Mouse (Mus musculus): Measurements from ENCODE around the gene Gm6614. TPM values are rescaled to one million over a fixed set of nuclear protein-coding genes. Genes with fewer than 3 reads are reported as not detected.
"Not testable (repeated sequence)": the region's sequence is repeated elsewhere in the genome, so short reads cannot be mapped to it uniquely, and the experiment has no call there.

The Gm6614 gene
- total RNA-seq (2014; rRNA removed) (0.09 TPM in 1 of 2 replicates, not detected in the other), polyA plus RNA-seq (2012; rRNA removed) (not detected in 2 replicates)

DNA sequence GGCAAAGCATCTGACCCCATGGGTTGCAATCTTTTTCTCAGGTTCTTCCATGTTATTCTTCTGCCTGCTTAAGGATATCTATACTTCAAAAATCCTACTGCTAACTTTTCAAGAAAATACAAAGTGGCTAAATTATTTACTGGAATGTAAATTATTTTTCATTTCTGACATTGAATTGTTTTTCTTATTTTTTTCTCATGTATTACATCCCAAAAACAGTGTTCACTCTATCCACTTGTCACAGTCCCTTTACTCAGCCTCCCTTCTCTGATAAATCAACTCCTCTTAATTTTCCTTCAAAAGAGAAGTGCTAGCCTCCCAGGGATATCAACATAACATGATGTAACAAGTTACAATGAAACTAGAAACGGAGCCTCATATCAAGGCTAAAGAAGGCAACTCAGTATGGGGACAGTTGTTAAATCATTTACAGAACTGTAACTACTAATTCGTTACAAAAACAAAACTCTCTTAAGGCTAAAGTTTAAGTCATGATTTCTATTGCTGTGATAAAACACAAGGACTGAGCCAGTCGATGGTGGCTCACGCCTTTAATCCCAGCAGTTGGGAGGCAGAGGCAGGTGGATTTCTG is at the start of gene Gm6614:
Gm6614 (minus strand) TSS at position 51 of the 592 bp plus-strand sequence.
- Histone ChIP-seq H3K27me3 (ENCODE audit: control insufficient read depth, insufficient read depth, low read length) (no peaks in the 10 kb centered on the region), H3K9ac (ENCODE audit: low read depth, low read length) (no peak within 1 kb of the TSS), H3K36me3 (ENCODE audit: control insufficient read depth, insufficient read depth, low read length) (no peaks in the 10 kb centered on the region), H3K27ac (replicated peaks; ENCODE audit: insufficient read depth, low read depth, low read length) (no peak within 1 kb of the TSS; the same call in 1 of the 2 replicates), H3K4me3 (ENCODE audit: insufficient read depth, low read depth, low read length) (no peak within 1 kb of the TSS), H3K4me1 (ENCODE audit: control insufficient read depth, insufficient read depth, low read length) (peaks cover 7% of the 10 kb centered on the region; the same call in 1 of the 2 replicates), H3K79me2 (ENCODE audit: control insufficient read depth, insufficient read depth, low read length) (no peaks in the 10 kb centered on the region)
- TF ChIP-seq CTCF (IDR thresholded peaks at IDR 0.05; ENCODE audit: low read depth, low read length) (no peak), POLR2A (IDR thresholded peaks at IDR 0.05; ENCODE audit: extremely low read depth, insufficient read depth, low read length) (no peak)
- peak; percentile 75 for DNase-seq (ENCODE audit: extremely low read depth, low read depth, low spot score)
- 26% methylated on average over 4 of the region's 4 CpGs for WGBS

DNA sequence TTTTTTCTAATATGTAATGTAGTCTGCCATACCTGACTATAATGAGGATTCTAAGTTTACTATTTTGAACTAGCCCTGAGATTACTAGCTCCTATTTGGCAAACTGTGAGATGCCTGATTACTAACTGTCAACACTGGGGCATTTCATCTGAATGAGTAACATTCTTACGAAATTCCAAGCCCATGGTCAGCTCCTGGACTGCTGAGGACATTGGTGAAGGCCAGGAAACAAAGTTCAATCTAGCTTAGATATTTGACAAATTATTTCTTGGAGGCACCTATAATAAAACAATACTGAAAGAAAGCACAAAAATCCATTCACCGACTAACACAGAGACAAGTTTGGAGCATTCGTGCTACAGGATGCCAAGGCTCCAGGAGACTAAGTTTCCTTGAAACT is 47.1 kb upstream of the Gm6614 start:
- H3K79me2 ChIP-seq (ENCODE audit: control insufficient read depth, insufficient read depth, low read length); H3K27me3 ChIP-seq (ENCODE audit: control insufficient read depth, insufficient read depth, low read length); H3K4me1 ChIP-seq (ENCODE audit: control insufficient read depth, insufficient read depth, low read length); H3K9ac ChIP-seq (ENCODE audit: low read depth, low read length); H3K4me3 ChIP-seq (ENCODE audit: insufficient read depth, low read depth, low read length); H3K36me3 ChIP-seq (ENCODE audit: control insufficient read depth, insufficient read depth, low read length): not testable (repeated sequence)
- 17% methylated on average over 3 of the region's 3 CpGs for WGBS
- DNase-seq (ENCODE audit: extremely low read depth, low read depth, low spot score): peak; percentile 88
- H3K27ac ChIP-seq (replicated peaks; ENCODE audit: insufficient read depth, low read depth, low read length): peak overlapping the region; percentile 67

DNA sequence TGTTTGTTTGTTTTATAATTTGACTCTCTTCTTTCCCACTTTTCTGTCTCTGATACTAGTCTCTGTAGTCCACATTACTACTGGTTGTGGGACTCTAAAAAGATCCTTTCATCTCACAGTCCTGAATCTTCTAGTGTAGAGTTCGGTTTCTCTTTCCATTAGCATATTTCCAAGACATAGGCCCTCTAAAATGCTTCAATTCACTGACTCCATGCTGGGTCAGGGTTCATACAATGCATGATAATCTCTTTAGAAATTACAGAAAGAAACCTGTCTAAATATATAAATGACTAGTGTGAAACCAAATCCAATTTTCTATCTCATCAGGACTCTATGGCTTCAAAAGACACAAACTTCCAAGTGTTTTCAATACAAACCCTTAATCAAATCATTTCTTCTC is 36.5 kb upstream of the Gm6614 start:
- WGBS: 85% methylated on average over 1 of the region's 1 CpGs
- no peak overlapping the region for H3K9ac ChIP-seq (ENCODE audit: low read depth, low read length)
- no peaks in the 10 kb centered on the region for H3K79me2 ChIP-seq (ENCODE audit: control insufficient read depth, insufficient read depth, low read length)
- no peak for DNase-seq (ENCODE audit: extremely low read depth, low read depth, low spot score)
- no peaks in the 10 kb centered on the region for H3K27me3 ChIP-seq (ENCODE audit: control insufficient read depth, insufficient read depth, low read length)
- H3K4me3 ChIP-seq (ENCODE audit: insufficient read depth, low read depth, low read length): no peak overlapping the region
- no peaks in the 10 kb centered on the region for H3K36me3 ChIP-seq (ENCODE audit: control insufficient read depth, insufficient read depth, low read length)
- no peak overlapping the region for H3K27ac ChIP-seq (replicated peaks; ENCODE audit: insufficient read depth, low read depth, low read length)
- TF ChIP-seq CTCF (IDR thresholded peaks at IDR 0.05; ENCODE audit: low read depth, low read length) (no peak), POLR2A (IDR thresholded peaks at IDR 0.05; ENCODE audit: extremely low read depth, insufficient read depth, low read length) (no peak)
- no peaks in the 10 kb centered on the region for H3K4me1 ChIP-seq (ENCODE audit: control insufficient read depth, insufficient read depth, low read length)

DNA sequence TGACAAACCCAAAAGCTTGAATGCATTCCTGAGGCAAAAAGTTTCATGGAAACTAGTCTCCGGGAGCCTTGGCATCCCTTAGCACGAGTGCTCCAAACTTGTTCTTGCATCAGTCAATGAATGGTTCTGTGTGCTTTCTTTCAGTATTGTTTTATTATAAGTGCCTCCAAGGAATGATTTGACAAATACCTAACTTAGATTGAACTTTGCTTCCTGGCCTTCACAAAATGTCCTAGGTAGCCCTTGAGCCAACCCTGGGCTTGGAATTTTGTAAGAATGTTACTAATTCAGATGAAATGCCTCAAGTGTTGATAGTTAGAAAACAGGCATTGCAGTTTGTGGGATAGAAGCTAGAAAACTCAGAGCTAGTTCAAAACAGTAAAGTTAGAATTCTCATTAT is 34.5 kb upstream of the Gm6614 start:
- WGBS: 80% methylated on average over 2 of the region's 2 CpGs
- Histone ChIP-seq H3K27ac (replicated peaks; ENCODE audit: insufficient read depth, low read depth, low read length) (no peak overlapping the region), H3K36me3 (ENCODE audit: control insufficient read depth, insufficient read depth, low read length) (no peaks in the 10 kb centered on the region), H3K27me3 (ENCODE audit: control insufficient read depth, insufficient read depth, low read length) (no peaks in the 10 kb centered on the region), H3K4me1 (ENCODE audit: control insufficient read depth, insufficient read depth, low read length) (no peaks in the 10 kb centered on the region), H3K79me2 (ENCODE audit: control insufficient read depth, insufficient read depth, low read length) (no peaks in the 10 kb centered on the region), H3K9ac (ENCODE audit: low read depth, low read length) (no peak overlapping the region), H3K4me3 (ENCODE audit: insufficient read depth, low read depth, low read length) (no peak overlapping the region)
- DNase-seq (ENCODE audit: extremely low read depth, low read depth, low spot score): peak; percentile 18
- no peak for TF ChIP-seq CTCF (IDR thresholded peaks at IDR 0.05; ENCODE audit: low read depth, low read length)
- TF ChIP-seq POLR2A (IDR thresholded peaks at IDR 0.05; ENCODE audit: extremely low read depth, insufficient read depth, low read length): no peak

DNA sequence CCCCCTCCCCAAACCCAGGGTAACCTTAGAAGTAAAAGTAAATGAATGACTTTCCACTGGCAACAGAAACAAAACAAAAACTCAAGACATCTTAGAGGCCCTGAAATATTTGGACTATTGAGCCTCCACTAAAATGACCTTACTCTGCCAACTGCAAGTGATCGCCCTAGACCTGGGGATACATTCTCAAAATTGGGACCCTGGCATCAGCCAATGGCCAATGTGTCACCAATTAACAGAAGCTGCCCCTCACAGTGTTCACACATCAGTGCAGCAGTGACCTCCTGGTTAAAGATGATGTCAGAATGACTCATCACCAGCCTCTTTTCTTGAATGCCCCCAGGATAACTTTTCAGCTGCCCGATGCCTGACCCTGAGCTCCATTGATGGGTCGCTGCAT is 30.7 kb upstream of the Gm6614 start:
- no peaks in the 10 kb centered on the region for H3K79me2 ChIP-seq (ENCODE audit: control insufficient read depth, insufficient read depth, low read length)
- H3K36me3 ChIP-seq (ENCODE audit: control insufficient read depth, insufficient read depth, low read length): no peaks in the 10 kb centered on the region
- DNase-seq (ENCODE audit: extremely low read depth, low read depth, low spot score): no peak
- TF ChIP-seq CTCF (IDR thresholded peaks at IDR 0.05; ENCODE audit: low read depth, low read length) (no peak), POLR2A (IDR thresholded peaks at IDR 0.05; ENCODE audit: extremely low read depth, insufficient read depth, low read length) (no peak)
- no peak overlapping the region for H3K9ac ChIP-seq (ENCODE audit: low read depth, low read length)
- H3K4me3 ChIP-seq (ENCODE audit: insufficient read depth, low read depth, low read length): no peak overlapping the region
- WGBS: 92% methylated on average over 3 of the region's 3 CpGs
- H3K4me1 ChIP-seq (ENCODE audit: control insufficient read depth, insufficient read depth, low read length): peaks cover 3% of the 10 kb centered on the region; the same call in 1 of the 2 replicates
- no peaks in the 10 kb centered on the region for H3K27me3 ChIP-seq (ENCODE audit: control insufficient read depth, insufficient read depth, low read length)
- no peak overlapping the region for H3K27ac ChIP-seq (replicated peaks; ENCODE audit: insufficient read depth, low read depth, low read length)

DNA sequence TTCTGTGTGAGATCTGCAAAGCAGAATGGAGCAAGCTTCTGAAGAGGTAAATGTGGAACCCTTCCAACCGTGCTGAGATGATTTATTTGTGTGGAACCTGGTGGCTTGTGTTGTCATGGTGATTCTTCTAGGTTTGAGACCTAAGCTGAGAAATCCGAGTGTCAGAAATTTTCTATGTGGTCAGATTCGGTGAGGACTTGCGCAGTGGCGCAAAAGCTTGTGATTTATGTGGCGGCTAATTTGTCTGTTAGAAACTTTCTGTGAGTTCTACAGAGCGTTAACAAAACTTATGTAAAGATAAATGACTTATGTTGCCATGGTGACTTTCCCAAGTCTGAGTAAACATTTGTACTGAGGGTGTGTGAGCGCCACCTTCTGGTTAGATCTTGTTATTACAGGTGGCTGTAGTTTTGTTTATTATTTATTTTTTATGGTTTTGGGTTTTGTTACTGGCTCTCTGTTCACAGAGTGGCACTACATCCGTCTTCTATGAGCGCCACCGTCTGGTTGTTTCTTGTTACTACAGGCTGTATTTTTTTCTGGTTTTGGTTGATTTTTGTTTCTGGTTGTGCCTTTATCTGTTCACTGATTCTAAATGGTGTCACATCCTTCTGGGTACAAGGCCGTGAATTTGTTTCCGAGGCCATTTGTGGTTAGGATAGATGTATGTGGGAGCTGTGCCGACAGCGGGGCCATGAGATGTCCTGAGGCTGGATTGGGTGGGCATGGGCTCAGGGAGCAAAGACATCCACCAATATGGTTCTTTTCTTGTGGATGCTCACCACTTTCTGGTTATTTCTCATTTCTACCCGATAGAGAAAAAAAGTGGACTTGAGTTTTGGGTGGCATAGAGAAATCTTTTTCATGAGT is 29.3 kb upstream of the Gm6614 start:
- no peaks in the 10 kb centered on the region for H3K79me2 ChIP-seq (ENCODE audit: control insufficient read depth, insufficient read depth, low read length)
- H3K4me1 ChIP-seq (ENCODE audit: control insufficient read depth, insufficient read depth, low read length): peaks cover 3% of the 10 kb centered on the region; the same call in 1 of the 2 replicates
- no peak overlapping the region for H3K27ac ChIP-seq (replicated peaks; ENCODE audit: insufficient read depth, low read depth, low read length)
- no peak overlapping the region for H3K4me3 ChIP-seq (ENCODE audit: insufficient read depth, low read depth, low read length)
- peak; percentile 76 for DNase-seq (ENCODE audit: extremely low read depth, low read depth, low spot score)
- no peak overlapping the region for H3K9ac ChIP-seq (ENCODE audit: low read depth, low read length)
- TF ChIP-seq CTCF (IDR thresholded peaks at IDR 0.05; ENCODE audit: low read depth, low read length) (0 out of 2 replicates have a peak, but pooled peaks have one; percentile 27), POLR2A (IDR thresholded peaks at IDR 0.05; ENCODE audit: extremely low read depth, insufficient read depth, low read length) (no peak)
- H3K27me3 ChIP-seq (ENCODE audit: control insufficient read depth, insufficient read depth, low read length): no peaks in the 10 kb centered on the region
- WGBS: 59% methylated on average over 16 of the region's 16 CpGs
- no peaks in the 10 kb centered on the region for H3K36me3 ChIP-seq (ENCODE audit: control insufficient read depth, insufficient read depth, low read length)
